9 mouse cellular contexts compared by ENCODE assay signal in genomic region chr16:18351313-18352055, GRCm38 (mm10). TPM values are rescaled to one million over a fixed set of nuclear protein-coding genes. Genes with fewer than 3 reads are reported as not detected.
DNase-seq lines count a peak whose midpoint lies in the region; ATAC-seq and TF ChIP-seq lines count a peak whose summit lies in the region.
"Had no signal": no experiment of that assay in that cellular context is flagged by ENCODE, and none has a peak within 500 bp of the region (broad histone marks: within the 10 kb centered on the region; RNA-seq: fewer than 3 reads in every experiment).

No protein-coding gene starts in this region.

- H3K36me3 ChIP-seq in forebrain, postnatal 0 days (ENCODE audit: insufficient read depth) = no peaks in the 10 kb centered on the region
- H3K36me3 ChIP-seq in forebrain, embryonic 13.5 days (ENCODE audit: poor library complexity, severe bottlenecking) = peaks cover 16% of the 10 kb centered on the region
- no peaks in the 10 kb centered on the region for H3K36me3 ChIP-seq in midbrain, embryonic 11.5 days (ENCODE audit: control insufficient read depth, insufficient read depth, low read length)
- H3K36me3 ChIP-seq in midbrain, embryonic 15.5 days (replicated peaks) = 0 out of 2 replicates have a peak, but pooled peaks cover 3% of the 10 kb centered on the region
- H3K36me3 ChIP-seq: liver, embryonic 13.5 days had no signal

- peaks cover 10% of the 10 kb centered on the region for H3K4me1 ChIP-seq in forebrain, postnatal 0 days (ENCODE audit: insufficient read depth)
- peaks cover 29% of the 10 kb centered on the region for H3K4me1 ChIP-seq in forebrain, embryonic 13.5 days
- peaks cover 8% of the 10 kb centered on the region for H3K4me1 ChIP-seq in midbrain, embryonic 11.5 days (ENCODE audit: control insufficient read depth, insufficient read depth, low read length)
- H3K4me1 ChIP-seq in midbrain, embryonic 15.5 days = peaks cover 38% of the 10 kb centered on the region
- H3K4me1 ChIP-seq in bone marrow, adult 2 months (ENCODE audit: control insufficient read depth, insufficient read depth, low read length) = no peaks in the 10 kb centered on the region; the same call in 1 of the 2 replicates

- 42% methylated on average over 5 of the region's 5 CpGs for WGBS in forebrain, postnatal 0 days
- WGBS in forebrain, embryonic 13.5 days = 59% methylated on average over 5 of the region's 5 CpGs
- WGBS in midbrain, embryonic 11.5 days = 56% methylated on average over 5 of the region's 5 CpGs
- WGBS in midbrain, embryonic 15.5 days = 55% methylated on average over 5 of the region's 5 CpGs
- WGBS in bone marrow, adult 2 months = 41% methylated on average over 5 of the region's 5 CpGs

- no peak for TF ChIP-seq POLR2A in bone marrow, adult 2 months (IDR thresholded peaks at IDR 0.05; ENCODE audit: borderline replicate concordance, control insufficient read depth, low read depth, low read length)

- no peak overlapping the region for H3K4me3 ChIP-seq in forebrain, postnatal 0 days (ENCODE audit: low read depth, low read length)
- no peak overlapping the region for H3K4me3 ChIP-seq in forebrain, embryonic 13.5 days
- no peak overlapping the region for H3K4me3 ChIP-seq in midbrain, embryonic 11.5 days (ENCODE audit: low read depth, low read length)
- H3K4me3 ChIP-seq in midbrain, embryonic 15.5 days = no peak overlapping the region
- no peak overlapping the region for H3K4me3 ChIP-seq in bone marrow, adult 2 months (replicated peaks; ENCODE audit: control insufficient read depth, low read depth, low read length)
- H3K4me3 ChIP-seq: liver, embryonic 13.5 days had no signal

- peak; percentile 69 for TF ChIP-seq CTCF in forebrain, postnatal 0 days (IDR thresholded peaks at IDR 0.05; ENCODE audit: low read depth)
- peak; percentile 65 for TF ChIP-seq CTCF in bone marrow, adult 2 months (IDR thresholded peaks at IDR 0.05; ENCODE audit: control insufficient read depth, insufficient read depth, low read length)

- H3K9me3 ChIP-seq in forebrain, postnatal 0 days (ENCODE audit: low read length) = no peaks in the 10 kb centered on the region
- no peaks in the 10 kb centered on the region for H3K9me3 ChIP-seq in forebrain, embryonic 13.5 days (replicated peaks)
- H3K9me3 ChIP-seq in midbrain, embryonic 11.5 days (ENCODE audit: control insufficient read depth, low read length) = no peaks in the 10 kb centered on the region
- H3K9me3 ChIP-seq in midbrain, embryonic 15.5 days = no peaks in the 10 kb centered on the region
- H3K9me3 ChIP-seq: liver, embryonic 13.5 days had no signal

- H3K4me2 ChIP-seq in forebrain, postnatal 0 days (ENCODE audit: low read depth) = no peak overlapping the region
- no peak overlapping the region for H3K4me2 ChIP-seq in forebrain, embryonic 13.5 days
- no peak overlapping the region for H3K4me2 ChIP-seq in midbrain, embryonic 11.5 days
- H3K4me2 ChIP-seq in midbrain, embryonic 15.5 days = no peak overlapping the region
- H3K4me2 ChIP-seq: liver, embryonic 13.5 days had no signal

- ATAC-seq in forebrain, postnatal 0 days = no peak
- ATAC-seq in forebrain, embryonic 13.5 days = no peak
- ATAC-seq in midbrain, embryonic 11.5 days (ENCODE audit: low FRiP score) = no peak
- no peak for ATAC-seq in midbrain, embryonic 15.5 days (replicated peaks)
- ATAC-seq in megakaryocyte, adult 5-6 weeks (ENCODE audit: poor library complexity, severe bottlenecking) = no peak

- H3K27me3 ChIP-seq in forebrain, postnatal 0 days (ENCODE audit: insufficient read depth, low read length) = no peaks in the 10 kb centered on the region
- H3K27me3 ChIP-seq in forebrain, embryonic 13.5 days = no peaks in the 10 kb centered on the region
- no peaks in the 10 kb centered on the region; the same call in 1 of the 2 replicates for H3K27me3 ChIP-seq in midbrain, embryonic 11.5 days (ENCODE audit: control insufficient read depth, insufficient read depth, low read length)
- 0 out of 2 replicates have a peak, but pooled peaks cover 3% of the 10 kb centered on the region for H3K27me3 ChIP-seq in midbrain, embryonic 15.5 days (replicated peaks)

- no peak overlapping the region for H3K9ac ChIP-seq in forebrain, postnatal 0 days
- no peak overlapping the region for H3K9ac ChIP-seq in forebrain, embryonic 13.5 days
- no peak overlapping the region for H3K9ac ChIP-seq in midbrain, embryonic 11.5 days (ENCODE audit: low read length)
- H3K9ac ChIP-seq in midbrain, embryonic 15.5 days = no peak overlapping the region
- H3K9ac ChIP-seq: liver, embryonic 13.5 days had no signal

- no peak overlapping the region for H3K27ac ChIP-seq in forebrain, postnatal 0 days (ENCODE audit: low read depth, low read length)
- H3K27ac ChIP-seq in forebrain, embryonic 13.5 days = no peak overlapping the region
- H3K27ac ChIP-seq in midbrain, embryonic 11.5 days (ENCODE audit: low read depth, low read length) = no peak overlapping the region
- no peak overlapping the region for H3K27ac ChIP-seq in midbrain, embryonic 15.5 days
- no peak overlapping the region for H3K27ac ChIP-seq in bone marrow, adult 2 months (ENCODE audit: control insufficient read depth, insufficient read depth, low read depth, low read length, poor library complexity)
- H3K27ac ChIP-seq: liver, embryonic 13.5 days had no signal

- DNase-seq in forebrain, postnatal 0 days = peak; percentile 36
- peak; percentile 51 for DNase-seq in midbrain, embryonic 11.5 days (ENCODE audit: low spot score, missing footprints)
- DNase-seq in heart, postnatal 4 days = peak; percentile 56
- DNase-seq in mesoderm, embryonic 11.5 days (ENCODE audit: low read depth, low spot score) = peak; percentile 14
- DNase-seq: liver, embryonic 13.5 days had no signal

RNA-seq across cellular contexts. Expression of gene Arvcf, which starts 3.5 kb away (rescaled TPM):
- 103 and 120 TPM in 2 replicates for total RNA-seq in forebrain, postnatal 0 days (2014; rRNA removed)
- 31.2 and 42.8 TPM in 2 replicates for polyA plus RNA-seq in forebrain, postnatal 0 days (2015; fragmentation: Nextera tagmentation; extraction: Ambion mirVana)
- polyA plus RNA-seq in forebrain, embryonic 13.5 days (2015; fragmentation: Nextera tagmentation; extraction: Ambion mirVana) = 77.2 and 95.0 TPM in 2 replicates
- polyA plus RNA-seq in midbrain, embryonic 11.5 days (2014; fragmentation: Nextera tagmentation; extraction: Ambion mirVana) = 66.9 and 71.0 TPM in 2 replicates
- 94.4 and 99.5 TPM in 2 replicates for polyA plus RNA-seq in midbrain, embryonic 15.5 days (2015; fragmentation: Nextera tagmentation; extraction: Ambion mirVana)
- 4.7 and 13.7 TPM in 2 replicates for polyA plus RNA-seq in bone marrow, adult 2 months (2011; ENCODE audit: insufficient read depth, insufficient read length, low replicate concordance, missing spikeins)
- 10 to 100 TPM; 43.5 to 44.2 TPM for total RNA-seq in heart, postnatal 4 days (2021)
- 0.38 and 0.68 TPM in 2 replicates for total RNA-seq in megakaryocyte, adult 5-6 weeks (2015)
- 1.5 and 3.0 TPM in 2 replicates for total RNA-seq in megakaryocyte, adult 5-6 weeks (2017)

RNA-seq across cellular contexts. Expression of gene Tango2, which starts 3.6 kb away (rescaled TPM):
- total RNA-seq in forebrain, postnatal 0 days (2014; rRNA removed) = 25.5 and 43.0 TPM in 2 replicates
- polyA plus RNA-seq in forebrain, postnatal 0 days (2015; fragmentation: Nextera tagmentation; extraction: Ambion mirVana) = 69.9 and 75.9 TPM in 2 replicates
- 59.2 and 63.2 TPM in 2 replicates for polyA plus RNA-seq in forebrain, embryonic 13.5 days (2015; fragmentation: Nextera tagmentation; extraction: Ambion mirVana)
- 38.9 and 39.2 TPM in 2 replicates for polyA plus RNA-seq in midbrain, embryonic 11.5 days (2014; fragmentation: Nextera tagmentation; extraction: Ambion mirVana)
- 74.3 and 83.1 TPM in 2 replicates for polyA plus RNA-seq in midbrain, embryonic 15.5 days (2015; fragmentation: Nextera tagmentation; extraction: Ambion mirVana)
- 49.3 and 54.7 TPM in 2 replicates for polyA plus RNA-seq in bone marrow, adult 2 months (2011; ENCODE audit: insufficient read depth, insufficient read length, low replicate concordance, missing spikeins)
- total RNA-seq in heart, postnatal 4 days (2021) = 10 to 100 TPM; 47.0 to 48.8 TPM
- 27.2 and 27.4 TPM in 2 replicates for total RNA-seq in megakaryocyte, adult 5-6 weeks (2015)
- total RNA-seq in megakaryocyte, adult 5-6 weeks (2017) = 5.7 and 11.8 TPM in 2 replicates
